Mouse (Mus musculus): ENCODE data around the gene Zfhx3. TPM values are rescaled to one million over a fixed set of nuclear protein-coding genes. Genes with fewer than 3 reads are reported as not detected.
A peak's percentile ranks its signal among the peaks of the same experiment; 100 is the strongest.

Zfhx3 gene
- polyA plus RNA-seq, 1 experiment from 2014 or later, result 22.4 TPM

DNA sequence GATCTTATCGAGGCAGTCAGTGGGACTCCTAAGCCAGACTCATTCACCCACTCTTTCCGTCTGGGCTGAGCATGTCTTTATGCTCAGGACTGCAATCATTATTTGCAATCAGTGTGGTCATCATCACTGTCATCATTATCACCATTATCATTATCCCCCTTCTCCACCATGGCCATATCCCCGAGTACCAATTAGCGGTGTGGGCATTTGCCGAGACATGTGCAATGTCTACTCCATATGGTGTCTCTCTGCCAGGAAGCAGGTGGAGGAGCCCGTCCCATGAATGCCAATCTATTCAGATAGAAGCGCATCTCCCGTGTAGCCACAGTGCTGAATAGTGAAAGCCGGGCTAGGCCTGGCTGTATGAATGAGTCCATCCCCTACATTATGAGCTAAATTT lies 747.2 kb downstream of the Zfhx3 start:
- Histone ChIP-seq H3K9me3 (replicated peaks) (no peaks in the 10 kb centered on the region), H3K9ac (no peak overlapping the region), H3K4me1 (peaks cover 13% of the 10 kb centered on the region), H3K27me3 (peaks cover 37% of the 10 kb centered on the region), H3K4me2 (no peak overlapping the region), H3K4me3 (no peak overlapping the region), H3K27ac (no peak overlapping the region), H3K36me3 (ENCODE audit: poor library complexity, severe bottlenecking) (no peaks in the 10 kb centered on the region)
- 75% methylated on average over 9 of the region's 9 CpGs for WGBS
- ATAC-seq, result no peak

DNA sequence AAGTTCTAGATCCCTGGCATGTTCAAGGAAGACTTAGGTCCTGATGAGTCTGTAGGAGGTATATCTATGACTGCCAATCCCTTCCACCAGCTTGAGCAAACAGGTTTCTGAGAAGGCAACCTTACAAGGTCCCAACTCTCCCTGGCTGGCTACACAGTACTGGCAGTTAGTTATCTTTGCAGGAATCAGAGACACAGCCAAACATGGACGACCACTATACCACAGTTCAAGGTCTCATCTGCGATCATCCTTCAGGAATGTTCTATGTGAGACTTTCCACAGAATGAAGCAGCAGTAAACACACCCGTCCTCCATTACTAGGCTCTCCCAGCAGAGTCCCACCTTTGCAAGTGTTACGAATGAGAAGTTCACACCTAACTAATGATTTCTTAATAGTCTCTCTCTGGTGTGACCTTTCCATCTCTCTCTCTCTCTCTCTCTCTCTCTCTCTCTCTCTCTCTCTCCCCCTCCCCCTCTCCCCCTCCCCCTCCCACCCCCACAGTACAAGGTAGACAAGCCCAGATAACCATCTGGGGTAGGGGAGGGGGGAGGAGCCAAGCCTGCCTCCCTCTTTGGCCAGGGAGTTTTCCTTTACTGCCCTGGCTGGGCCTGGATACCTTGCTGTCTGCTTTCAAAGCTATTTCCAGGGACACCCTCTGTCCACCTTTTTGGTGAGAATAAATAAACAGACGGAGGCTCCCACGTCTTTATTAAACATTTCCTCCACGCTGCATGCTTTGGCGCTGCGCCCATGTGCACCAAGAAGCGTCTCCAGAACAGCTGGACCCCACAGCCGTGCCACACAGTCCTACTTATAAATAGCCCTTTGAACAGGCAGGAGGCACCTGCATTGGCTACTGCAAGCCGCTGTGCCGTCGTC lies 748.4 kb downstream of the Zfhx3 start:
- no peaks in the 10 kb centered on the region for H3K36me3 ChIP-seq (ENCODE audit: poor library complexity, severe bottlenecking)
- peaks cover 21% of the 10 kb centered on the region for H3K4me1 ChIP-seq
- peak; percentile 67 for ATAC-seq
- peak overlapping the region; percentile 54; the same call in 1 of the 2 replicates for H3K27ac ChIP-seq
- WGBS, result 29% methylated on average over 14 of the region's 14 CpGs
- H3K4me3 ChIP-seq, result peak overlapping the region; percentile 10; the same call in 1 of the 2 replicates
- peak overlapping the region; percentile 49; the same call in 1 of the 2 replicates for H3K4me2 ChIP-seq
- H3K9ac ChIP-seq, result no peak overlapping the region
- H3K9me3 ChIP-seq (replicated peaks), result no peaks in the 10 kb centered on the region
- H3K27me3 ChIP-seq, result peaks cover 45% of the 10 kb centered on the region

DNA sequence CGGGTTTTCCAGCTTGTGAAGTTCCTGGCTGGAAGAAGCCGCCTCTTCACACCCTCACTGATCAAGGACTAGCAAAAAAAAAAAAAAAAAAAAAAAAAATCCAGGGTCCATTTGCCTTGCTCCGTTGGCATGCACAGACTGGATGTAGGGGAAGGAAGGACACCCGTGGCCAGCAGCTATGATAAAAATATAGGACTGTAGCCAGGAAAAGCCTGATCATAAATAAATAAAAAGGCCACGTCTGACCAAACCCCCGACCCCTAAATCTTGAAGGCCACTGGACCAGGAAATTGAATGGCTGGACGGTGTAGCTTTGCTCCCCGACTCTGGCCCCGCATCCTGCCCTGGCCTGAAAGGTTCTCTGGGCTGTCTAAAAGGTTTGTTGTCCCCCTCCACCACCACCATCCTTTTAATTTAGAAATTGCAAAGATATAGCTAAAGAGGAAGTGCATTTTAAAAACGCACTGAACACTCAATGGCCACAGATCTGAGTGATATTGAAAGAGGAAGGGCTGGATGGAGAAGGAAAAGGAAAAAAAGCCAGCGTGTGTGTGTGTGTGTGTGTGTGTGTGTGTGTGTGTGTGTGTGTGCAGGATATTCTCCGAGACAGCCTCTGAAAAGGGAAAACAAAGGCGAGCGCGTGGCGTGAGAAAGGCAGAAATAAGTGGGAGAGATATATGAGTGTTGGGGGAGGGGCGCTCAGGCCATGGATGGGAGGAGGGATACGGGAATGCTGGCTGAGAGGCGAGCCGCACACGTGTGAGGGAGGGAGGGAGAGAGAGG lies 749.2 kb downstream of the Zfhx3 start:
- Histone ChIP-seq H3K4me2 (peak overlapping the region; percentile 49), H3K36me3 (ENCODE audit: poor library complexity, severe bottlenecking) (no peaks in the 10 kb centered on the region), H3K27me3 (peaks cover 53% of the 10 kb centered on the region), H3K4me1 (peaks cover 30% of the 10 kb centered on the region), H3K4me3 (peak overlapping the region; percentile 10), H3K9ac (peak overlapping the region; percentile 45), H3K27ac (0 out of 2 replicates have a peak overlapping the region, but pooled peaks have one; percentile 25), H3K9me3 (replicated peaks) (no peaks in the 10 kb centered on the region)
- no peak for ATAC-seq
- WGBS, result 4% methylated on average over 18 of the region's 21 CpGs

DNA sequence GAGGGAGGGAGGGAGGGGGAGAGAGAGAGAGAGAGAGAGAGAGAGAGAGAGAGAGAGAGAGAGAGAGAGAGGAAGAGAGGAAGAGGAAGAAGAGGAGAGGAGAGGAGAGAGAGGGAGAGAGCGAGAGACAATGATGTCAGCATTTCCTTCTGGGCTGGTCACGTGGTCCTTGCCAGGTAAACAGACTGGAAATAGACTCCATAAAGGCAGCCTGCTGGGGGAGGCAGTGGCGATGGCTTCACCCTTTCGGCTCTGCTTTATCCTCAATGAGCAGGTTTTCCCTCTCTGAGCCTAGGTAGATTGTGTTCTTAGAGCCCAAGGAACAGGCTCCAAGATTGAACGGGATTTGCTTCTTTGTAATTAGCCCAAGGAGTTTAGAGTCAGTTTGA lies 749.8 kb downstream of the Zfhx3 start:
- Histone ChIP-seq H3K4me3 (0 out of 2 replicates have a peak overlapping the region, but pooled peaks have one; percentile 10), H3K4me2 (peak overlapping the region; percentile 49), H3K36me3 (ENCODE audit: poor library complexity, severe bottlenecking) (no peaks in the 10 kb centered on the region), H3K27me3 (peaks cover 58% of the 10 kb centered on the region), H3K4me1 (peaks cover 31% of the 10 kb centered on the region), H3K9me3 (replicated peaks) (no peaks in the 10 kb centered on the region), H3K9ac (no peak overlapping the region), H3K27ac (peak overlapping the region; percentile 45)
- peak; percentile 57; the same call in 1 of the 2 replicates for ATAC-seq
- WGBS, result 0% methylated on average over 5 of the region's 5 CpGs

DNA sequence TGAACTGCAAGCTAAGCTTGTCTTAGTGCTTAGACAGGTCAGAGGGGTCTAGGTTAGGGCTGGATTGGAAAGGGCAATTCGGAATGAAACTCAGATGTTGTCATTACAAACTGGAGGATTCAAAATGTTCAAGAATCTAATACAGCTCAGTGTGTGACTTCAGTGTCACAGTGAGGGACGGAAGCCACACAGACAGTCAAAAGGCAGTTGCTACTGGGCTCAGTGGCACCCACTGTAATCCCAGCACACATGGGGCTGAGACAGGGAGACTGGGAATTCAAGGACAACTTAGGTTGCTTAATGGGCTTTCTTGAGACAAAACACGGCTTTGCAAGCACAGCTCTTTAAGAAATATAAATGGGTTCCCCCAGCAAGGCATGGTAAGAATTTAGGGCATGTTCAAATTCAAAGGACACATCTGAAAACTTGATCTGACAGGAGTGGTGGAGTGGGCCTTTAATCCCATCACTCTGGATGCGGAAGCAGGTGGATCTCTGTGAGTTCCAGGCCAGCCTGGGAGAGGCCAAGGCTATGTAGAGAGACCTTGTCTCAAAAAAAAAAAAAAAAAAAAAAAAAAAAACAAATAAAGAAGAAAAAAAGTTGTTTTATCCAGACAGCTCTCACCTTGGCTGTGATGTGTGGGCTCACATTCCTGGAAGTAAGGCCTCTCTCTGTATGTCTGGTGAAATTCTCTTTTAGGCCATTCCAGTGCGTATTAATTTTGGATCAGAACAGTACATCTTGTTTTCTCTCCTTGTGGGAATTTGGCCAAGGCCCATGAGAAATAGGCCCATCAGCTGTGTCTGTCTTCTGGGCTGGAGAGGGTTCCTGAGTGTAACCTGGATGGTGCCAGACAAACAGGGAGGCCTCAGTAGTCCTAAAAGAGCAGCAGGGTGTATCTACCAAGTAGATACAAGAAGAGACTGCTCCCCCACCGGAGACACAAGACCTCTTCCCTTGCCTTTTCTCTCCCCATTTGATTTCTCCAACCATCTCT lies 750.5 kb downstream of the Zfhx3 start:
- Histone ChIP-seq H3K4me3 (no peak overlapping the region), H3K36me3 (ENCODE audit: poor library complexity, severe bottlenecking) (no peaks in the 10 kb centered on the region), H3K27me3 (peaks cover 65% of the 10 kb centered on the region), H3K27ac (peak overlapping the region; percentile 45; the same call in 1 of the 2 replicates), H3K4me2 (peak overlapping the region; percentile 49; the same call in 1 of the 2 replicates), H3K9me3 (replicated peaks) (no peaks in the 10 kb centered on the region), H3K9ac (no peak overlapping the region), H3K4me1 (peaks cover 38% of the 10 kb centered on the region)
- WGBS, result 66% methylated on average over 6 of the region's 6 CpGs
- no peak for ATAC-seq

DNA sequence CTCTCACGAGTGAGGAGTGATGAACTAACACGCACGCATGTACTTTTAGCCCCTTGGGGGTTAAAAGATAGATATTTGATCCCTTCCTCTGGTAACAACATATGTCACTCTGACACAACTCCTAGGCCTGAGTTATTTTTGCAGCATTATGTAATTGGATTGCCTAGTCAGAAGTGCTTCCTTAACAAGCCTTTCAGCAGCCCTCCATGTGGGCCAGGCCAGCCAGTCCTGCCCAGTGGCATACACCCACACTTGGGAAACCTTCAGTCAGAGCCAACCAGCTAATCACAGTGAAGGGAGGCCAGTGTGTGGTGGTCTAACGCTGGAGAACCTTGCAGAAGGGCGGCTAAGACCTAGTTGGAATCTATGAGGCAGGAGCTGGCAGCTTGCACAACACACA lies 751.4 kb downstream of the Zfhx3 start:
- Histone ChIP-seq H3K27ac (no peak overlapping the region), H3K9me3 (replicated peaks) (no peaks in the 10 kb centered on the region), H3K4me3 (no peak overlapping the region), H3K27me3 (peaks cover 74% of the 10 kb centered on the region), H3K4me2 (no peak overlapping the region), H3K9ac (no peak overlapping the region), H3K4me1 (peaks cover 40% of the 10 kb centered on the region), H3K36me3 (ENCODE audit: poor library complexity, severe bottlenecking) (no peaks in the 10 kb centered on the region)
- ATAC-seq, result no peak
- 75% methylated on average over 5 of the region's 5 CpGs for WGBS

DNA sequence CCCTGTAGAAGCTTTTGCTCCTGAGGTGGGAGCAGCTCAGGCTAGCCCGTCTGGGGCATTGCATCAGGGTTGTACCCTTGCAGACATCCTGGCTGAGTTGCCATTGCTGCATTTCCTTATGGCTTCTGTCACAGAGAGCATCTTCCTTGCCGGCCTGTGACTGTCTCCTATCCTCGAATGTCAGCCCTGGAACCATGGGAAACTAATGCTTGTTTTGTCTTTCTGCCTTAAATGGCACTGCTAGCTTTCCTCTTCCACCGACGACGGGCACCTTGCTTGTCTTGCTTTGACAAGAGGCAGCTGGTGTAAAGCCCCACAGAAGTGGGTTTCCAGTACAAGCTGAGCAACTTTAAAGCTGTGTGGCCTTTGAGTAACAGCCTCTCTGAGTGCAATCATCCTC lies 752.1 kb downstream of the Zfhx3 start:
- no peaks in the 10 kb centered on the region for H3K36me3 ChIP-seq (ENCODE audit: poor library complexity, severe bottlenecking)
- no peak for ATAC-seq
- H3K9ac ChIP-seq, result no peak overlapping the region
- peaks cover 76% of the 10 kb centered on the region for H3K27me3 ChIP-seq
- H3K4me3 ChIP-seq, result no peak overlapping the region
- 33% methylated on average over 6 of the region's 6 CpGs for WGBS
- no peak overlapping the region for H3K27ac ChIP-seq
- no peak overlapping the region for H3K4me2 ChIP-seq
- H3K9me3 ChIP-seq (replicated peaks), result no peaks in the 10 kb centered on the region
- peaks cover 43% of the 10 kb centered on the region for H3K4me1 ChIP-seq

DNA sequence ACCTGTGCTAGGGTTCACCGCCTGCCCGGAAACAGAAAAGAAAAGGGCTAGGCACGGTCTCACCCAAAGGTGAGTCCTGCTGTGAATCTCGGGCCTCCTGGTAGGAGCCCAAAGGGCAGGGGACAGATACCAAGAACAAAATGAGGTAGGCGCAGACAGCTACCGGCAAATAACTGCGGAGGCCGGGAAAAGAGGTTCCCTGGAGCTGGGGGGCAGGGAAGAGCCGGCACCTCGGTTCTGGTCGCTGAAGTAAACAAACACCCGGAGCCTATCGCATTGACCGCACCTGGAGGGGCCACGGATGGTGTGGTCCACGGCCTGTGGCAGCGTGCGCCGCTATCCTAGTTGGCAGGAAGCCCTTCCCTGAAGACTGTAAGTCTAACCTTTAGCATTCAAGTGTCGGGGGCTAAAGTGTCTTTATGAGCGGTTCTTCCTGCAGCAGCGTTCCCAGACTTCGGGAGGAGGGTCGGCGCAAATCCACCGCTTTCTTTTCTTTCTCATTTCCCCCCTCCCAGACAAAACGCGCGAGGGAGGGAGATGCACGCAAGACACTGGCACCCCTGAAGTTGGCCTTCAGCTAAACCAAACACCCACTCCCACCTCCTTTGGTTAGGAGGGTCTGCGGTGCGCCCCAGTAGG lies 752.9 kb downstream of the Zfhx3 start:
- WGBS, result 5% methylated on average over 32 of the region's 32 CpGs
- Histone ChIP-seq H3K9me3 (replicated peaks) (no peaks in the 10 kb centered on the region), H3K27me3 (peaks cover 84% of the 10 kb centered on the region), H3K4me1 (peaks cover 48% of the 10 kb centered on the region), H3K4me2 (peak overlapping the region; percentile 52), H3K4me3 (peak overlapping the region; percentile 26), H3K36me3 (ENCODE audit: poor library complexity, severe bottlenecking) (no peaks in the 10 kb centered on the region), H3K9ac (peak overlapping the region; percentile 43; the same call in 1 of the 2 replicates), H3K27ac (no peak overlapping the region)
- no peak for ATAC-seq

DNA sequence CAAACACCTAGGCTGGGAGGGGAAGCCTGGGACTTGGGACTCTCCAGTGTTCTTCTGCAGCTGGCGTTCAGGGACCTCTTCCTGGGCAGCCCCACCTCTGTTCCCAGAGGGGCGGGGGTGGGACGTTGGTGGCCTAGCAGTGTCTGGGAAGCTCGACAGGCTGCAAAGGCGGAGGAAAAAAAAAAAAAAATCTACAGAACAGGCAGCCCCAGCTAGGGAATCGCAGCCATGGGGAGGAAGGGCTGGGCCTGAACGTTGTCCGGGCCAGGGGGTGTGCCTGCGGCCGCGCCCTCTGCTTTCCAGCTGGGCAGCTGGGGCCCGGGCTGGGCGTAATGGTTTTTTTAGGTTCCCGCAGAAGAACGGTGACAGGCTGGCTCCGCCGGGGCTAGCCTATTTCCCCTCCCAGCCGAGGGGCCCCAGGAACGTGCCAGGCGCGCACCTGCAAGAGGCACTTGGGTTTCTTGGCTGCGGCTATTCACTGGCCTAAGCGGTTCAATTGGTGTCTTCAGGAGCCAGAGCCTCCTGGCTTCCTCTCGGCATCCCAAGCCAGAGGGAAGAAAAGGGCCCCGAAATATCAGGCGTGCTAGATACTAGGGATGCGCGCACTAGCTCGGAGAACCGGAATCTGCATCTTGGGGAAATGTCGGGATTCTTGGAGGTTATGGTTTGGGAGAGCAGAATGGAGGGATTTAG lies 753.6 kb downstream of the Zfhx3 start:
- H3K9me3 ChIP-seq (replicated peaks), result no peaks in the 10 kb centered on the region
- WGBS, result 2% methylated on average over 31 of the region's 31 CpGs
- H3K27me3 ChIP-seq, result peaks cover 87% of the 10 kb centered on the region
- H3K4me3 ChIP-seq, result peak overlapping the region; percentile 26
- peak overlapping the region; percentile 54; the same call in 1 of the 2 replicates for H3K27ac ChIP-seq
- peaks cover 43% of the 10 kb centered on the region for H3K4me1 ChIP-seq
- H3K36me3 ChIP-seq (ENCODE audit: poor library complexity, severe bottlenecking), result no peaks in the 10 kb centered on the region
- H3K4me2 ChIP-seq, result peak overlapping the region; percentile 52
- 0 out of 2 replicates have a peak, but pooled peaks have one; percentile 9 for ATAC-seq
- H3K9ac ChIP-seq, result peak overlapping the region; percentile 43

DNA sequence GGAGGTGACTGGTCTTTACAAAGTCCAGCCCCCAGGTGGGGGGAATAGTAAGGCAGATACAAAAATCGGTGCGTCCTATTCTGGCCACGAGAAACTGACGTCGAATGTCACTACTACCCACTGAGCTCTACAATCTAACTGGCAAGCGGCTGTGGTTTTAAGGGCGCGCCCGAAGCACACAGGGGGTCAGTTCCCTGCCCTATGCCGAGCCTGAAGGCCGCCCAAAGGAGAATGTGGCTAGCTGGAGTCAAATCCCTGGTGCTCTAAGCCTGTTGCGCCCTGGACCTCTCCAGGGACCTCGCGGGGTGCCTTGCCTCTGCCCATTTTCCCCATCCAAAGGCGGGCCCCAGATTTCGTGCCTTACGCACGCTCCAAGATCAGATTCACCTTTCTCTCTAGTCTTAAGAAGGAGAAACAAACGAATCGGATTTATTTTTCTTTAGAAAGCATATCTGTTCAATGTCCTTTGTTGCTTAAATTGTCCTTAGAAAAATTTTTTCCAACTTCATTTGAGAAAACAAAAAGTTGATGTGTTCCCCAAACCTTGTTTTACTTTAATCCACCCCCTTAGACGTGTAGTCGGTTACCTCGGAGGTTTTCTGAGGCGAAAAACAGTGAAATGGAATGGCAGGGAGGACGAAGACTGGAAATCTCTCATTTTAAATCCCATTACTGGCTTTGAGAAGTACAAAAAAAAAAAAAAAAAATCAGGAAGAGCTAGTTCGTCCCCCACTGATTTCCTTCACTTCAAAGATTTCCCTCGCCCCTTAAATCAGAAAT lies 754.4 kb downstream of the Zfhx3 start:
- WGBS, result 1% methylated on average over 27 of the region's 27 CpGs
- Histone ChIP-seq H3K27ac (peak overlapping the region; percentile 54; the same call in 1 of the 2 replicates), H3K4me1 (peaks cover 42% of the 10 kb centered on the region), H3K27me3 (peaks cover 89% of the 10 kb centered on the region), H3K4me3 (peak overlapping the region; percentile 26; the same call in 1 of the 2 replicates), H3K4me2 (peak overlapping the region; percentile 52), H3K9ac (peak overlapping the region; percentile 43), H3K36me3 (ENCODE audit: poor library complexity, severe bottlenecking) (no peaks in the 10 kb centered on the region), H3K9me3 (replicated peaks) (no peaks in the 10 kb centered on the region)
- no peak for ATAC-seq

Measured in forebrain, embryonic 13.5 days (tissue).